Mouse (Mus musculus): ENCODE measurements around the gene Tmem213.

DNA sequence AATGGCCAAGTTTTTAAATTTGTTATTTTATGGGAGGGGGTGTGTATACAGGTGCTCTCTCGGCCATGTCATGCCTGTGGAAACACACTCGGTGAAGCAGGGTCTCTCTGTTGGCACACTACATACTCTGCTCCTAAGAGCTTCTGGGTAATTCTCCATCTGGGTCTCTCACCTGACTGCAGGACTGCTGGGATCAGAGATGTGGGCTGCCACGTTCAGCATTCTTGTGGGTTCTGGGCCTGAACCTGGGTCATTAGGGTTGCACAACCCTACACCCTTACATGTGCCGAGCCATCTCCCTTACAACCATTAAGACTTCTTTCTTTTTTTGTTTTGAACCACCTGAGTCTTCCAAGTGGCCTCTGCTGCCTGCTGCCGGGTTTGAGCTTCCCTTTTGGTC lies 12.8 kb downstream of the Tmem213 start:
- TF ChIP-seq CTCF (IDR thresholded peaks at IDR 0.05; ENCODE audit: insufficient read depth, low read depth, low read length) (no peak), POLR2A (IDR thresholded peaks at IDR 0.05; ENCODE audit: insufficient read depth, low read depth, low read length) (no peak)
